ENCODE assay signal across 22 mouse cellular contexts in the genomic region with DNA sequence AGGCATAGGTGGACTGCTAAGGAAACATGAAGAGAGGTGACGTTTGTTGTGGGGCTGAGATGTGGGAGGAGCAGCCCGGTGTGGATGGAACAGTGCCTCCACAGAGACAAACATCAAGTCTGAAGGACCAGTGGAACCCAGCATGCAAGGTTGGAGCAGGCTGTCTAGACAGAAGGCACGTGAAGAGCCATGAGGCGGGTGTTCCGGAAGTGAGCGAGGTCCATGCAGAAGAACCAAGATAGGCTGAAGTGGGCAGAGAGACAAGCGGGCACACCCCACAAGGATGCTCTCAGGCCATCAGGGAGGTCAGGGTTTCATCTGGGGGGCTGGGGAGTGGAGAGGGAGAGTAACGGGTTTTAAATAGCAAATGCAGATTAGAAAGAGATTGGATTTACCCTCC.
DNase-seq lines count a peak whose midpoint lies in the region; ATAC-seq and TF ChIP-seq lines count a peak whose summit lies in the region.
"Had no signal": no experiment of that assay in that cellular context is flagged by ENCODE, and none has a peak within 500 bp of the region (broad histone marks: within the 10 kb centered on the region; RNA-seq: fewer than 3 reads in every experiment).

No protein-coding gene starts in this region.

- H3K4me3 ChIP-seq in cerebellum, adult 2 months (replicated peaks; ENCODE audit: insufficient read depth, low read depth, low read length), result no peak overlapping the region
- no peak overlapping the region for H3K4me3 ChIP-seq in midbrain, embryonic 10.5 days
- no peak overlapping the region for H3K4me3 ChIP-seq in midbrain, postnatal 0 days (ENCODE audit: low read depth, low read length)
- H3K4me3 ChIP-seq in forebrain, embryonic 14.5 days (ENCODE audit: low read depth, low read length), result no peak overlapping the region
- no peak overlapping the region for H3K4me3 ChIP-seq in midbrain, embryonic 15.5 days
- H3K4me3 ChIP-seq in heart, embryonic 11.5 days (ENCODE audit: low read depth, low read length), result no peak overlapping the region
- H3K4me3 ChIP-seq: embryonic facial prominence, embryonic 12.5 days; heart, embryonic 10.5 days; limb, embryonic 15.5 days; megakaryocyte, embryonic 14.5 days; stomach, embryonic 15.5 days had no signal

- H3K27ac ChIP-seq in cerebellum, adult 2 months (ENCODE audit: insufficient read depth, low read length), result no peak overlapping the region
- H3K27ac ChIP-seq in midbrain, embryonic 10.5 days (replicated peaks), result peak overlapping the region; percentile 71; the same call in 1 of the 2 replicates
- no peak overlapping the region for H3K27ac ChIP-seq in midbrain, postnatal 0 days (ENCODE audit: low read depth, low read length)
- H3K27ac ChIP-seq in forebrain, embryonic 14.5 days (ENCODE audit: low read depth, low read length), result peak overlapping the region; percentile 85
- H3K27ac ChIP-seq in midbrain, embryonic 15.5 days, result peak overlapping the region; percentile 83
- no peak overlapping the region for H3K27ac ChIP-seq in heart, embryonic 11.5 days (ENCODE audit: low read depth, low read length)
- H3K27ac ChIP-seq: embryonic facial prominence, embryonic 12.5 days; heart, embryonic 10.5 days; limb, embryonic 15.5 days; liver, embryonic 14.5 days; stomach, embryonic 15.5 days had no signal

- H3K9me3 ChIP-seq in midbrain, embryonic 10.5 days (replicated peaks), result no peaks in the 10 kb centered on the region
- no peaks in the 10 kb centered on the region for H3K9me3 ChIP-seq in midbrain, postnatal 0 days (ENCODE audit: low read length)
- no peaks in the 10 kb centered on the region for H3K9me3 ChIP-seq in forebrain, embryonic 14.5 days (replicated peaks; ENCODE audit: control insufficient read depth, low read length)
- no peaks in the 10 kb centered on the region for H3K9me3 ChIP-seq in midbrain, embryonic 15.5 days
- H3K9me3 ChIP-seq in heart, embryonic 11.5 days (replicated peaks; ENCODE audit: control insufficient read depth, low read length), result no peaks in the 10 kb centered on the region
- H3K9me3 ChIP-seq: embryonic facial prominence, embryonic 12.5 days; heart, embryonic 10.5 days; limb, embryonic 15.5 days; megakaryocyte, embryonic 14.5 days; stomach, embryonic 15.5 days had no signal

- no peak for ATAC-seq in midbrain, postnatal 0 days (ENCODE audit: low FRiP score)
- ATAC-seq in forebrain, embryonic 14.5 days, result no peak
- no peak for ATAC-seq in midbrain, embryonic 15.5 days (replicated peaks)
- ATAC-seq in heart, embryonic 11.5 days (replicated peaks; ENCODE audit: insufficient number of reproducible peaks, low FRiP score, low TSS enrichment), result no peak
- ATAC-seq: activated CD4-positive, CD25-positive, alpha-beta regulatory T cell, adult 4 months; intestine, embryonic 16.5 days had no signal

- peak; percentile 51 to 53 for DNase-seq in cerebellum, postnatal 10 days
- no peak for DNase-seq in cerebellum, adult 2 months
- no peak for DNase-seq in midbrain, embryonic 10.5 days (ENCODE audit: low spot score)
- DNase-seq in midbrain, postnatal 0 days (ENCODE audit: low spot score), result no peak
- no peak for DNase-seq in forebrain, embryonic 14.5 days (ENCODE audit: low spot score)
- no peak for DNase-seq in retina, postnatal 1 day
- DNase-seq: adrenal gland, adult 8-10 months; cerebellum, adult 11-12 months; cerebellum, postnatal 25 days; gastrocnemius, postnatal 36 days; kidney, postnatal 36 days; lung, embryonic 14.5 days had no signal

- 43% methylated on average over 8 of the region's 8 CpGs for WGBS in cerebellum, adult 2 months
- WGBS in midbrain, embryonic 10.5 days, result 90% methylated on average over 8 of the region's 8 CpGs
- WGBS in midbrain, postnatal 0 days, result 89% methylated on average over 8 of the region's 8 CpGs
- 82% methylated on average over 8 of the region's 8 CpGs for WGBS in forebrain, embryonic 14.5 days
- 88% methylated on average over 8 of the region's 8 CpGs for WGBS in midbrain, embryonic 15.5 days
- 75% methylated on average over 8 of the region's 8 CpGs for WGBS in heart, embryonic 11.5 days (ENCODE audit: insufficient replicate concordance)

- no peaks in the 10 kb centered on the region for H3K36me3 ChIP-seq in midbrain, embryonic 10.5 days
- peaks cover 8% of the 10 kb centered on the region for H3K36me3 ChIP-seq in midbrain, postnatal 0 days (ENCODE audit: insufficient read depth, low read length)
- no peaks in the 10 kb centered on the region for H3K36me3 ChIP-seq in forebrain, embryonic 14.5 days (ENCODE audit: control insufficient read depth, insufficient read depth, low read length)
- H3K36me3 ChIP-seq in midbrain, embryonic 15.5 days (replicated peaks), result no peaks in the 10 kb centered on the region
- no peaks in the 10 kb centered on the region for H3K36me3 ChIP-seq in heart, embryonic 11.5 days (ENCODE audit: control insufficient read depth, insufficient read depth, low read length)
- H3K36me3 ChIP-seq: embryonic facial prominence, embryonic 12.5 days; heart, embryonic 10.5 days; limb, embryonic 15.5 days; stomach, embryonic 15.5 days had no signal

- TF ChIP-seq CTCF in cerebellum, adult 2 months (IDR thresholded peaks at IDR 0.05; ENCODE audit: borderline replicate concordance, insufficient read depth, low read depth, low read length), result no peak
- TF ChIP-seq CTCF in midbrain, postnatal 0 days (IDR thresholded peaks at IDR 0.05), result no peak

- no peak overlapping the region for H3K9ac ChIP-seq in midbrain, postnatal 0 days (replicated peaks; ENCODE audit: low read length, poor library complexity, severe bottlenecking)
- no peak overlapping the region for H3K9ac ChIP-seq in forebrain, embryonic 14.5 days (ENCODE audit: low read length)
- H3K9ac ChIP-seq in midbrain, embryonic 15.5 days, result no peak overlapping the region
- no peak overlapping the region for H3K9ac ChIP-seq in heart, embryonic 11.5 days (ENCODE audit: low read depth, low read length)
- H3K9ac ChIP-seq: embryonic facial prominence, embryonic 12.5 days; limb, embryonic 15.5 days; liver, embryonic 14.5 days; lung, embryonic 14.5 days; stomach, embryonic 15.5 days had no signal

- no peak overlapping the region for H3K4me2 ChIP-seq in midbrain, postnatal 0 days (ENCODE audit: low read depth, low read length, poor library complexity, severe bottlenecking)
- H3K4me2 ChIP-seq in forebrain, embryonic 14.5 days (ENCODE audit: low read length), result no peak overlapping the region
- H3K4me2 ChIP-seq in midbrain, embryonic 15.5 days, result no peak overlapping the region
- H3K4me2 ChIP-seq in heart, embryonic 11.5 days, result no peak overlapping the region
- H3K4me2 ChIP-seq: embryonic facial prominence, embryonic 12.5 days; limb, embryonic 15.5 days; lung, embryonic 14.5 days; stomach, embryonic 15.5 days had no signal

- no peaks in the 10 kb centered on the region for H3K27me3 ChIP-seq in cerebellum, adult 2 months (ENCODE audit: control insufficient read depth, insufficient read depth, low read length)
- no peaks in the 10 kb centered on the region for H3K27me3 ChIP-seq in midbrain, embryonic 10.5 days (ENCODE audit: low read depth, poor library complexity, severe bottlenecking)
- no peaks in the 10 kb centered on the region for H3K27me3 ChIP-seq in midbrain, postnatal 0 days (ENCODE audit: insufficient read depth, low read length)
- H3K27me3 ChIP-seq in forebrain, embryonic 14.5 days (replicated peaks; ENCODE audit: control insufficient read depth, insufficient read depth, low read length), result no peaks in the 10 kb centered on the region
- no peaks in the 10 kb centered on the region; the same call in 1 of the 2 replicates for H3K27me3 ChIP-seq in midbrain, embryonic 15.5 days (replicated peaks)
- no peaks in the 10 kb centered on the region for H3K27me3 ChIP-seq in heart, embryonic 11.5 days (ENCODE audit: control insufficient read depth, insufficient read depth, low read length)
- H3K27me3 ChIP-seq: embryonic facial prominence, embryonic 12.5 days; limb, embryonic 15.5 days; stomach, embryonic 15.5 days had no signal

- TF ChIP-seq POLR2A in cerebellum, adult 2 months (IDR thresholded peaks at IDR 0.05; ENCODE audit: borderline replicate concordance, insufficient read depth, low read length), result no peak

- H3K4me1 ChIP-seq in cerebellum, adult 2 months (ENCODE audit: control insufficient read depth, insufficient read depth, low read length), result 0 out of 2 replicates have a peak, but pooled peaks cover 2% of the 10 kb centered on the region
- peaks cover 35% of the 10 kb centered on the region for H3K4me1 ChIP-seq in midbrain, embryonic 10.5 days
- peaks cover 19% of the 10 kb centered on the region for H3K4me1 ChIP-seq in midbrain, postnatal 0 days (ENCODE audit: insufficient read depth, low read length)
- peaks cover 52% of the 10 kb centered on the region for H3K4me1 ChIP-seq in forebrain, embryonic 14.5 days (ENCODE audit: control insufficient read depth, insufficient read depth, low read length)
- peaks cover 43% of the 10 kb centered on the region for H3K4me1 ChIP-seq in midbrain, embryonic 15.5 days
- no peaks in the 10 kb centered on the region for H3K4me1 ChIP-seq in heart, embryonic 11.5 days (ENCODE audit: control insufficient read depth, insufficient read depth, low read length)
- H3K4me1 ChIP-seq: heart, embryonic 10.5 days; stomach, embryonic 15.5 days had no signal

Comparison
In these comparisons a context has a peak if more than half of its experiments do, and no peak if none do; other contexts are left out.
1. DNase-seq: peak in cerebellum, postnatal 10 days (2 of 2); none in cerebellum, adult 2 months (0 of 2), midbrain, embryonic 10.5 days (single experiment), midbrain, postnatal 0 days (single experiment), forebrain, embryonic 14.5 days (single experiment) and retina, postnatal 1 day (single experiment).
2. H3K27ac ChIP-seq: peak in midbrain, embryonic 10.5 days (single experiment), forebrain, embryonic 14.5 days (single experiment) and midbrain, embryonic 15.5 days (single experiment); none in cerebellum, adult 2 months (single experiment), midbrain, postnatal 0 days (single experiment) and heart, embryonic 11.5 days (single experiment).